Mouse (Mus musculus): ENCODE data around the gene Tgds.

GRCm38 (mm10) chr14:118124129-118124528 lies 8.4 kb downstream of the Tgds start:
- TF ChIP-seq POLR2A (IDR thresholded peaks at IDR 0.05; ENCODE audit: borderline replicate concordance, extremely low read depth, insufficient read depth, insufficient read length, poor library complexity, severe bottlenecking) = no peak
- TF ChIP-seq CTCF (IDR thresholded peaks at IDR 0.05; ENCODE audit: borderline replicate concordance, extremely low read depth, insufficient read depth, insufficient read length) = no peak
